Mouse (Mus musculus) stomach, postnatal 0 days (tissue): ENCODE data around the gene Cers5.

ENCODE experiments used
- CTCF ChIP-seq: IDR thresholded peaks from 2 replicates; pipeline ENCODE4 v1.5.1; 2016; ENCODE audit warnings: antibody characterized with exemption, low read depth, mild to moderate bottlenecking, moderate library complexity
- EP300 ChIP-seq: optimal IDR thresholded peaks from 2 replicates; pipeline ENCODE3; 2016; ENCODE audit warnings: antibody characterized with exemption

DNA sequence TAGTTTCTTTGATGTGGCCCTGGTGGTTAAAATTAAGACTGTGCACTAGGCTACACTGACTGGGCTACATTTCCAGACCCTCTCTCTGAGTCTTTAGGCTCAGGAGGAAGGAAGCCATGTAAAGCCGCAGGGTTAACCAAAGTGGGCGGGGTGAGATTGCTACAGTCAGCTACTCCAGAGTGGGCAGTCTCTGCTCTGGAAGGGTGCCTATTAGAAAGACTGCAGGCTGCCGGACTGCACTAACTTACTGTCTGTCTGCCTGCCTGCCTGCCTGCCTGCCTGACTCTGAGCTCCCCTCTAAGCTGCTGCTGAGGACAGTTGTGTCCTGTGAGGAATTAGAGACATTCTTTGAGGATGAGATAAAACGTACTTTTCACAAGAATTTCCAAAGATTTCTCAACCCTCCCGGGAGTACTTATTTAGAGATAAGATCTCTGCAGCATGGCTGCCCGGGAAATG is 30.5 kb upstream of the Cers5 start:
- TF ChIP-seq CTCF (no peak), EP300 (no peak)
